Mouse (Mus musculus): ENCODE data around the gene Fez1. TPM values are rescaled to one million over a fixed set of nuclear protein-coding genes. Genes with fewer than 3 reads are reported as not detected.

The Fez1 gene
- polyA plus RNA-seq, 1 experiment from 2014 or later = 715 TPM

DNA sequence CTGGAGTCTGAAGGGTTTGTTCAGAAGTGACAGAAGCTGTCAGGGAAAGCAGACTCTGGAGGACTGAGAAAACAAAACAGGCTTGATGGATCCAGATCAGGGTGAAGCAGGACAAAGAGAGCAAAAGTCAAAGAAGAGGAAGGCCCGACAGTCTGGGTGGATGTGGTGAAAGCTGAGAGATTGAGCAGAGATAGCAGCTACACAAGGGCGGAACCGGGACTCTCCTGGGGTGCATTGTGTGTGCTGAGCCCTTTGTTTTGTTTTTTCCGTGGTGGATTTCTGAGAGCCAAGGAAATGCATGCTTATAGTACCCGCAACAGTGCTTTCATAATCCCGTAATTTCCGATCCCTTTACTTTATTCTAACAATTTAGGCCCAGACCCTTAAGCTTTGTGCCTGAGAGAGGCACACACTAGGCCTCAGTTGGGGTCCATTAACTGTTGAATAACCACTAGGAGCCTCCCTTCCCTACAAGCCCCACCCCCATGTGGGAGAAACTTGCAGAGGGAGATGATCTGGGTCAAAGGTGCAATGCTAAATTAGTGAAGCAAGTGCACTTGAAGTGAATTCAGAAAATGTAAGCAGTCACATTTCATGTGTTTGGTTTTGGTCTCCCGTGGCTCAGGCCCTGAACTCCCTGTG, 35.9 kb downstream of the Fez1 start:
- H3K36me3 ChIP-seq (ENCODE audit: control insufficient read depth, insufficient read depth) = peaks cover 14% of the 10 kb centered on the region
- no peak overlapping the region for H3K9ac ChIP-seq (replicated peaks; ENCODE audit: low read depth, low read length)
- 11% methylated on average over 8 of the region's 8 CpGs for WGBS
- H3K4me3 ChIP-seq (replicated peaks; ENCODE audit: low read length) = no peak overlapping the region
- H3K27ac ChIP-seq (ENCODE audit: low read length) = no peak overlapping the region
- no peak overlapping the region for H3K4me2 ChIP-seq (ENCODE audit: low read length)
- H3K9me3 ChIP-seq (ENCODE audit: control insufficient read depth, low read length) = no peaks in the 10 kb centered on the region
- no peak for ATAC-seq
- H3K4me1 ChIP-seq (replicated peaks; ENCODE audit: control insufficient read depth, insufficient read depth, low read length) = peaks cover 2% of the 10 kb centered on the region; the same call in 1 of the 2 replicates
- no peaks in the 10 kb centered on the region for H3K27me3 ChIP-seq (replicated peaks; ENCODE audit: control insufficient read depth, insufficient read depth, low read length)

DNA sequence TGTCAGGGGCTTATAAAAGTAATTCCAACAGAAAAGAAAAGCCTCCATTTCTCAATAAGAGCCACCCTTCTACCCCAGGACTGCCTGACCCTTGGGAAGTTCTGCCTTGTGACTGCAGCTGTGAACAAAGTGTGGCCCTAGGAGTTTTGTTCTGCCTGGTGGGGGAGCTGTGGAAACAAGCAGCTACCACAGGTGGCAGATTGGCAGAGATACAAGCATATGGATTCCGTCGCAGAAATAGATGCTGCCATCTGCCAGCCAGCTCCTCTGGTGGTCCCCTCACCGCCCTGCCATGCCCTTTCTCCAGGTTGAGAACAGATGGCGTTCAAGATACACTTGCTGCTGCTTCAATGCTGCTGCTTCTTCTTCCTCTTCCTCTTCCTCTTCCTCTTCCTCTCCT, 37.0 kb downstream of the Fez1 start:
- WGBS = 20% methylated on average over 4 of the region's 4 CpGs
- peaks cover 16% of the 10 kb centered on the region for H3K36me3 ChIP-seq (ENCODE audit: control insufficient read depth, insufficient read depth)
- no peak overlapping the region for H3K4me2 ChIP-seq (ENCODE audit: low read length)

DNA sequence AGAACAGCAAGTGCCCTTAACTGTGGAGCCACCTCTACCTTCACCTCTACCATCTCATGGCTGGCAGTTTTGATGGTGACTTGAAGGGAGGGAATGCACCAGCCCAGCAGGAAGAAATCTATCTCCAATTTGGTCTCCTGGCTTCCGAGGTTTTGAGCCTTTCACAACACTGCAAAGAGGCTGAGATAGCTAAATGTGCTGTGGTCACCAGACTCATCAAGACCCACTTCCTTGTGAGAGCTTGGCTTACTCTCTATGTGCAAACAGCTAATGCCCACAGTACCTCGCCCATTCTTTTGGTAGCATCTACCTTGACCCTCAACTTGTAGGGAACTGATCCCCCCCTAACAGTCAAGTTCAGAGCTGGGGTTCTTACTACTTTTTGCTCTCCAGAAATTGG, 40.9 kb downstream of the Fez1 start:
- 83% methylated on average over 2 of the region's 2 CpGs for WGBS
- H3K27ac ChIP-seq (ENCODE audit: low read length) = no peak overlapping the region
- H3K4me1 ChIP-seq (replicated peaks; ENCODE audit: control insufficient read depth, insufficient read depth, low read length) = peaks cover 2% of the 10 kb centered on the region; the same call in 1 of the 2 replicates
- H3K27me3 ChIP-seq (replicated peaks; ENCODE audit: control insufficient read depth, insufficient read depth, low read length) = no peaks in the 10 kb centered on the region
- H3K4me2 ChIP-seq (ENCODE audit: low read length) = no peak overlapping the region
- no peaks in the 10 kb centered on the region for H3K9me3 ChIP-seq (ENCODE audit: control insufficient read depth, low read length)
- ATAC-seq = no peak
- H3K36me3 ChIP-seq (ENCODE audit: control insufficient read depth, insufficient read depth) = peaks cover 35% of the 10 kb centered on the region
- H3K4me3 ChIP-seq (replicated peaks; ENCODE audit: low read length) = no peak overlapping the region
- no peak overlapping the region for H3K9ac ChIP-seq (replicated peaks; ENCODE audit: low read depth, low read length)

More for the DNA sequence above, 37.0 kb downstream of the Fez1 start:
- Histone ChIP-seq H3K9me3 (ENCODE audit: control insufficient read depth, low read length) (no peaks in the 10 kb centered on the region), H3K4me1 (replicated peaks; ENCODE audit: control insufficient read depth, insufficient read depth, low read length) (peaks cover 2% of the 10 kb centered on the region; the same call in 1 of the 2 replicates), H3K4me3 (replicated peaks; ENCODE audit: low read length) (no peak overlapping the region), H3K27me3 (replicated peaks; ENCODE audit: control insufficient read depth, insufficient read depth, low read length) (no peaks in the 10 kb centered on the region), H3K27ac (ENCODE audit: low read length) (no peak overlapping the region), H3K9ac (replicated peaks; ENCODE audit: low read depth, low read length) (no peak overlapping the region)
- peak; percentile 50; the same call in 1 of the 2 replicates for ATAC-seq

DNA sequence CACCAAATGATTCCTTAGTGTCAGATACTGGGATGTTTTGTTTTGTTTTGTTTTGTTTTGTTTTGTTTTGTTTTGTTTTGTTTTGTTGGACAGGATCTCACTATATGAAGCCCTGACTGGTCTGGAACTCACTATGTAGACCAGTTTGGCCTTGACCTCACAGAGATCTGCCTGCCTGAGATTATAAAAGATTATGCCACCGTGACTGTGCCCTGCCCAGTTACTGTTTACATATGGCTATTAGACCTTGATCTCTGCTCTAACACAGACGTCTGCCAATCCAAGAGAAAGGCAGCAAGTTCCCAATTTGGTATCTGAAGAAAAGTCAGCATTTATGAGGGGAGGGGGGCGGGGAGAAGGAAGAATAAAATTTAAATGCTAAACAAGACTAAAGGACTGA, 42.0 kb downstream of the Fez1 start:
- H3K27ac ChIP-seq (ENCODE audit: low read length) = no peak overlapping the region
- ATAC-seq = no peak
- H3K9me3 ChIP-seq (ENCODE audit: control insufficient read depth, low read length) = no peaks in the 10 kb centered on the region
- no peaks in the 10 kb centered on the region for H3K27me3 ChIP-seq (replicated peaks; ENCODE audit: control insufficient read depth, insufficient read depth, low read length)
- no peak overlapping the region for H3K4me2 ChIP-seq (ENCODE audit: low read length)
- H3K9ac ChIP-seq (replicated peaks; ENCODE audit: low read depth, low read length) = no peak overlapping the region
- H3K4me1 ChIP-seq (replicated peaks; ENCODE audit: control insufficient read depth, insufficient read depth, low read length) = peaks cover under 1% of the 10 kb centered on the region; the same call in 1 of the 2 replicates
- 75% methylated on average over 3 of the region's 3 CpGs for WGBS
- peaks cover 46% of the 10 kb centered on the region for H3K36me3 ChIP-seq (ENCODE audit: control insufficient read depth, insufficient read depth)
- no peak overlapping the region for H3K4me3 ChIP-seq (replicated peaks; ENCODE audit: low read length)

DNA sequence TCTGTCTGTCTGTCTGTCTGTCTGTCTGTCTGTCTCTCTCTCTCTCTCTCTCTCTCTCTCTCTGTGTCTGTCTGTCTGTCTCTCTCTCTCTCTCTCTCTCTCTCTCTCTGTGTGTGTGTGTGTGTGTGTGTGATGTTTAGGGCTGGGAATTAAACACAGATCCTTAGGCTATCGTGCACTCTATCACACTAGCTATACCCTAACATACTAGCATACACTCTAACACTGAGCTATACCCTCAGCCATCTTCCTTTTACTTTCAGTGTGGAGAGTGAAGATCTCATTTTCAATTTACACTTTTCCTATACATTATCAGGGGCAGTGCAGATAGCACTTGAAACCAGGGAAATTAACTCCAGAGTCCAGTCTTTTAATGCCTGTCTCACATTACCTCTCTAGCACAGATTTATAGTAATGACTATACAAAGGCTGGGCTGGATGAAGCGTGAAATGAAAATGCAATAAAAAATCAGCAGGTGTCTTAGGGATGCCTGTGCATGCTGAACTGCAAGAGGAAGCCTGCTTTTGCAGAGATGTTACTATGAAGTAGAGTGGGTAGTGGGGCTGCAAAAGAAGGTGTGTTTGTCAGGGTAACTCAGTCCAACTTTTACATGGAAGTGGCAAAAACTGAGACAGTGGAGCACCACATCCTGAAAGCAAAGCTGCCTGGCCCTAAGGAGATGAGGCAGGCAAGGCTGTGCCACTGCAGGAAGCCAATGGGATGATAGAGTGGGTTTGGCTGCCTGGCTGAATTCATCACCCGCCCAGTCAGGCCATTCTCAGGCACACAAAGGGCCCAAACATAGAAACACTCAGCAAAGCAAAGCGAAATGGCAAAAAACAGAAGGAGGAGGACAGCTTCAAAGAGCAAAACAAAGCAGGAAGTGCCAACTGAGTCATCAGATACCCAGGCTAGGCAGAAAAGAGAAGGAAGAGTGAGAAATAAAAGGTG, 43.5 kb downstream of the Fez1 start:
- Histone ChIP-seq H3K9me3 (ENCODE audit: control insufficient read depth, low read length) (no peaks in the 10 kb centered on the region), H3K4me3 (replicated peaks; ENCODE audit: low read length) (no peak overlapping the region), H3K4me2 (ENCODE audit: low read length) (no peak overlapping the region), H3K27me3 (replicated peaks; ENCODE audit: control insufficient read depth, insufficient read depth, low read length) (no peaks in the 10 kb centered on the region), H3K27ac (ENCODE audit: low read length) (no peak overlapping the region), H3K9ac (replicated peaks; ENCODE audit: low read depth, low read length) (no peak overlapping the region), H3K4me1 (replicated peaks; ENCODE audit: control insufficient read depth, insufficient read depth, low read length) (no peaks in the 10 kb centered on the region), H3K36me3 (ENCODE audit: control insufficient read depth, insufficient read depth) (peaks cover 59% of the 10 kb centered on the region)
- ATAC-seq = no peak
- 56% methylated on average over 4 of the region's 4 CpGs for WGBS

DNA sequence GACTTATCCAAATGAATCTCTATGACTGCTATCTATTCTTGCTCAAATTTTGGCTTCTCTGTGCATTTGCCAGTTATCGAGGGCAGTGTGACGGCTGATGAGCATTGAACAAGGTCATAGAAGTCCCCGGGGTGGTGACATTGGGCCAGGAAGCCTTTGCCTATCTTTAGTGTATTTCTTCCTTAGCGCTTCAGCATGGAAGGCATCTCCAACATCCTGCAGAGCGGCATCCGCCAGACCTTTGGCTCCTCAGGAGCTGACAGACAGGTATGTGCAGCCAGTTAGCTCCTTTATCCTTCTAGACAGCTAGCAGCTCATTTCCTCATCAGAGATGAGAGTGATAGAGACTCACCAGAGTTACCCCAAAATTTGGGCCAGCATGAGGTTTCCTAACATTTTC, 47.0 kb downstream of the Fez1 start:
- 95% methylated on average over 6 of the region's 6 CpGs for WGBS
- Histone ChIP-seq H3K4me3 (replicated peaks; ENCODE audit: low read length) (no peak overlapping the region), H3K36me3 (ENCODE audit: control insufficient read depth, insufficient read depth) (peaks cover 72% of the 10 kb centered on the region)

DNA sequence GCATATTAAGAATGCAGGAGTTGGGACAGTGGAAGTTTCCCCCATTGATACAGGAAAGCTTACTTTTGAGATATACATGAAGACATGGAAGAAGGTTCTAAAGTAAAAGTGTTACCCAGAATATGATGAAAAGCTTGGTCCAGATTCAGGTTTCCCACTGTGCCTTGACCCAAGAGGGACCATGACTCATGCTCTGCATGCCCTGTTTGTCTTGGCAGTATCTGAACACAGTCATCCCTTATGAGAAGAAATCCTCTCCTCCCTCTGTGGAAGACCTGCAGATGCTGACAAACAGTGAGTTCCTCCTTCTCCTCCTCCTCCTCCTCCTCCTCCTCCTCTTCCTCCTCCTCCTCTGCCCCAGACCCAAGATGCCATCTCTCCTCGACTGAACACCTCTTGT, 48.6 kb downstream of the Fez1 start:
- no peak overlapping the region for H3K4me2 ChIP-seq (ENCODE audit: low read length)
- no peaks in the 10 kb centered on the region for H3K4me1 ChIP-seq (replicated peaks; ENCODE audit: control insufficient read depth, insufficient read depth, low read length)
- ATAC-seq = no peak
- WGBS = 33% methylated on average over 1 of the region's 1 CpGs
- no peaks in the 10 kb centered on the region for H3K9me3 ChIP-seq (ENCODE audit: control insufficient read depth, low read length)
- H3K36me3 ChIP-seq (ENCODE audit: control insufficient read depth, insufficient read depth) = peaks cover 67% of the 10 kb centered on the region
- no peak overlapping the region for H3K4me3 ChIP-seq (replicated peaks; ENCODE audit: low read length)
- H3K27me3 ChIP-seq (replicated peaks; ENCODE audit: control insufficient read depth, insufficient read depth, low read length) = no peaks in the 10 kb centered on the region
- H3K9ac ChIP-seq (replicated peaks; ENCODE audit: low read depth, low read length) = no peak overlapping the region
- H3K27ac ChIP-seq (ENCODE audit: low read length) = no peak overlapping the region

More for the DNA sequence above, 47.0 kb downstream of the Fez1 start:
- no peak overlapping the region for H3K4me2 ChIP-seq (ENCODE audit: low read length)
- no peaks in the 10 kb centered on the region for H3K9me3 ChIP-seq (ENCODE audit: control insufficient read depth, low read length)
- no peak for ATAC-seq
- H3K4me1 ChIP-seq (replicated peaks; ENCODE audit: control insufficient read depth, insufficient read depth, low read length) = no peaks in the 10 kb centered on the region
- H3K9ac ChIP-seq (replicated peaks; ENCODE audit: low read depth, low read length) = no peak overlapping the region
- no peak overlapping the region for H3K27ac ChIP-seq (ENCODE audit: low read length)
- no peaks in the 10 kb centered on the region for H3K27me3 ChIP-seq (replicated peaks; ENCODE audit: control insufficient read depth, insufficient read depth, low read length)

DNA sequence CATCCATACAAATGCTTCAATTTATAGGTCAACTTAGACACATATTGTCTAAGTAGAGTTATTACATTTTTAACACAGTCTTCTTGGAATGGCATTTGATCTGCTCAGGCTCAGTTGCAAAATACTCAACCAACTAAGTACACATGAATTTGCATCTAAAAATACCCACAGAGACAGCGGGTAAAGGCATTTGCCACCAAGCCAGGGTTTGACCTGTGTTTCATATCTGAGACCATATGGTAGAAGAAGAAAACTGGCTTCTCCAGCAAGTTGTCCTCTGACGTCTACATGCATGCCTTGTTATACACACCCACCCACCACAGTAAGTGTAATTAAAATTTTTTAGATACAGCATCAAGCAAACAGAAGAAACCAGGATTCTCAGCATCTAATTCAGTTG, 52.1 kb downstream of the Fez1 start:
- H3K36me3 ChIP-seq (ENCODE audit: control insufficient read depth, insufficient read depth) = peaks cover 64% of the 10 kb centered on the region

DNA sequence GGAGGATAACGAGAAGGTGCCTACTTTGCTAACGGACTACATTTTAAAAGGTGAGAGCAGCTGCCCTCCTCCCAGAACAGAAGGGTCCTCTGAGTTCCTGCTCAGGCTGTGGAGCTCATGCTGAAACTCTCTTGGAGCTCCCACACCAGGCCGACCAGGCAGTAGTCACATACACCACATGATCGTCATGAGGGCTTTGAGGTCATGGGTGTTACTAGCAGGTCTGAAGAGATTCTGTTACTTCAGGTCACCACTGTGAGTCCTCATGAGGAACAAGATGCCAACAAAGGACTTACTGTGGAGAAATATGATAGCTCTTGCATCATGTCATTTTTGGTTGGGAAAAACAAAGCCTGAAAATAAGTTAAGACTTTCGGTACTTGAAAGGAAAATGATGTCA, 54.6 kb downstream of the Fez1 start:
- no peak overlapping the region for H3K4me3 ChIP-seq (replicated peaks; ENCODE audit: low read length)
- peaks cover 3% of the 10 kb centered on the region; the same call in 1 of the 2 replicates for H3K4me1 ChIP-seq (replicated peaks; ENCODE audit: control insufficient read depth, insufficient read depth, low read length)
- no peak overlapping the region for H3K27ac ChIP-seq (ENCODE audit: low read length)
- H3K36me3 ChIP-seq (ENCODE audit: control insufficient read depth, insufficient read depth) = peaks cover 52% of the 10 kb centered on the region
- ATAC-seq = no peak
- no peak overlapping the region for H3K9ac ChIP-seq (replicated peaks; ENCODE audit: low read depth, low read length)
- H3K27me3 ChIP-seq (replicated peaks; ENCODE audit: control insufficient read depth, insufficient read depth, low read length) = no peaks in the 10 kb centered on the region
- H3K9me3 ChIP-seq (ENCODE audit: control insufficient read depth, low read length) = no peaks in the 10 kb centered on the region
- WGBS = 88% methylated on average over 5 of the region's 5 CpGs
- no peak overlapping the region for H3K4me2 ChIP-seq (ENCODE audit: low read length)

More for the DNA sequence above, 52.1 kb downstream of the Fez1 start:
- H3K27ac ChIP-seq (ENCODE audit: low read length) = no peak overlapping the region
- 90% methylated on average over 2 of the region's 2 CpGs for WGBS
- no peaks in the 10 kb centered on the region for H3K4me1 ChIP-seq (replicated peaks; ENCODE audit: control insufficient read depth, insufficient read depth, low read length)
- no peak overlapping the region for H3K9ac ChIP-seq (replicated peaks; ENCODE audit: low read depth, low read length)
- no peaks in the 10 kb centered on the region for H3K27me3 ChIP-seq (replicated peaks; ENCODE audit: control insufficient read depth, insufficient read depth, low read length)
- no peak for ATAC-seq
- H3K9me3 ChIP-seq (ENCODE audit: control insufficient read depth, low read length) = no peaks in the 10 kb centered on the region
- no peak overlapping the region for H3K4me3 ChIP-seq (replicated peaks; ENCODE audit: low read length)
- H3K4me2 ChIP-seq (ENCODE audit: low read length) = no peak overlapping the region
